Comparison of ENCODE assay signal across 24 mouse cellular contexts in genomic region chr5:10446584-10446983, GRCm38 (mm10).
"Had no signal": no experiment of that assay in that cellular context is flagged by ENCODE, and none has a peak within 500 bp of the region (broad histone marks: within the 10 kb centered on the region; RNA-seq: fewer than 3 reads in every experiment).

No protein-coding gene starts in this region.

- H3K27me3 ChIP-seq: heart, embryonic 12.5 days; intestine, embryonic 15.5 days; limb, embryonic 13.5 days; limb, embryonic 15.5 days; liver, embryonic 12.5 days had no signal

- H3K4me3 ChIP-seq: gastrocnemius, adult 2 months; heart, embryonic 10.5 days; heart, embryonic 12.5 days; hindbrain, embryonic 10.5 days; intestine, embryonic 15.5 days; limb, embryonic 13.5 days; limb, embryonic 15.5 days; liver, embryonic 12.5 days had no signal

- H3K36me3 ChIP-seq: heart, embryonic 10.5 days; heart, embryonic 12.5 days; hindbrain, embryonic 10.5 days; intestine, embryonic 15.5 days; limb, embryonic 13.5 days; limb, embryonic 15.5 days; liver, embryonic 12.5 days had no signal

- H3K4me2 ChIP-seq: heart, embryonic 12.5 days; intestine, embryonic 15.5 days; limb, embryonic 13.5 days; limb, embryonic 15.5 days; liver, embryonic 12.5 days had no signal

- H3K9me3 ChIP-seq: heart, embryonic 10.5 days; heart, embryonic 12.5 days; hindbrain, embryonic 10.5 days; intestine, embryonic 15.5 days; limb, embryonic 13.5 days; limb, embryonic 15.5 days; liver, embryonic 12.5 days had no signal

- H3K9ac ChIP-seq: heart, embryonic 12.5 days; intestine, embryonic 15.5 days; limb, embryonic 13.5 days; limb, embryonic 15.5 days; liver, embryonic 12.5 days; liver, embryonic 14.5 days had no signal

- H3K4me1 ChIP-seq: heart, embryonic 10.5 days; heart, embryonic 12.5 days; hindbrain, embryonic 10.5 days; intestine, embryonic 15.5 days; limb, embryonic 13.5 days; limb, embryonic 15.5 days; liver, embryonic 12.5 days had no signal

- ATAC-seq: inflammation-experienced regulatory T-cells, adult 6 months; intestine, embryonic 15.5 days; intestine, postnatal 0 days; liver, embryonic 12.5 days had no signal

- DNase-seq: gastrocnemius, adult 2 months; gastrocnemius, postnatal 10 days; gastrocnemius, postnatal 25 days; heart, adult 18-20 months; heart, postnatal 10 days; heart, postnatal 4 days; kidney, adult 18-20 months; kidney, adult 8-10 months; kidney, postnatal 10 days; kidney, postnatal 25 days; kidney, postnatal 4 days; layer of hippocampus, adult 9-11 months; layer of hippocampus, postnatal 36 days; left cerebral cortex, postnatal 4 days had no signal

- H3K27ac ChIP-seq: gastrocnemius, adult 2 months; heart, embryonic 10.5 days; hindbrain, embryonic 10.5 days; intestine, embryonic 15.5 days; limb, embryonic 13.5 days; limb, embryonic 15.5 days; liver, embryonic 12.5 days; liver, embryonic 14.5 days had no signal
